Comparison of ENCODE assay signal across 7 mouse cellular contexts in the genomic region with DNA sequence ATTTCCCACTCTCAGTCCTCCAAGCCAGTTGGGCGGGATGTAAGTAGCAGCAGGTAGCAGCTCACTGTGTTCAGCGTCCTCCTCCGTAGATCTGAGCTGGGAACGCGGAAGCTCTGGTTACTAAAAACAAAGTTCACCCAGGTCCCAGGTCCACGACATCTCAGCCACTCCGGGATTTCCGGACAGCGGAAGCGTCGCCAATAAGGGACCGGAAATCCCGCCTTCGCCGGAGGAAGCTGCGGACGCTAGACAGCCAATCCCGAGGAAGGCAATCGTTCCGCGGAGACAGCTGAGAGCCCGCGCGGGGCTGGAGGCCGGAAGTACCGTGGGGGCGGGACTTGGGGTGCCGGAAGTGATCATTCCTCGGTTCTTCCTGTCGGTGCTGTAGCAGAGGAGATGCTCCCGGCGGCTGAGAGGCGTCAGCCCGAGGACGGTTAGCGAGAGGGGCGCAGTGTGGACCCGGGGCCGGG. TPM values are rescaled to one million over a fixed set of nuclear protein-coding genes. Genes with fewer than 3 reads are reported as not detected.
DNase-seq lines count a peak whose midpoint lies in the region; ATAC-seq lines count a peak whose summit lies in the region.

A gene (plus strand): TSS at position 349 of the 470 bp plus-strand sequence.

- peak; percentile 96 for ATAC-seq in embryonic facial prominence, embryonic 12.5 days (ENCODE audit: insufficient number of reproducible peaks, insufficient read depth, low FRiP score, low TSS enrichment)
- ATAC-seq in limb, embryonic 11.5 days (ENCODE audit: insufficient number of reproducible peaks, low FRiP score, low TSS enrichment, low read depth), result peak; percentile 97
- ATAC-seq in midbrain, embryonic 14.5 days (ENCODE audit: low FRiP score, low TSS enrichment), result peak; percentile 99

- H3K27ac ChIP-seq in embryonic facial prominence, embryonic 12.5 days, result peak within 1 kb of the TSS; percentile 80
- peak within 1 kb of the TSS; percentile 56; the same call in 1 of the 2 replicates for H3K27ac ChIP-seq in limb, embryonic 11.5 days (replicated peaks; ENCODE audit: low read depth, low read length)
- H3K27ac ChIP-seq in midbrain, embryonic 14.5 days (replicated peaks; ENCODE audit: low read depth, low read length), result peak within 1 kb of the TSS; percentile 70

- H3K27me3 ChIP-seq in embryonic facial prominence, embryonic 12.5 days, result no peaks in the 10 kb centered on the region
- H3K27me3 ChIP-seq in limb, embryonic 11.5 days (ENCODE audit: control insufficient read depth, insufficient read depth, low read length), result no peaks in the 10 kb centered on the region
- no peaks in the 10 kb centered on the region for H3K27me3 ChIP-seq in midbrain, embryonic 14.5 days (ENCODE audit: control insufficient read depth, insufficient read depth, low read length)

- peaks cover 4% of the 10 kb centered on the region; the same call in 1 of the 2 replicates for H3K36me3 ChIP-seq in embryonic facial prominence, embryonic 12.5 days
- peaks cover 2% of the 10 kb centered on the region; the same call in 1 of the 2 replicates for H3K36me3 ChIP-seq in limb, embryonic 11.5 days (ENCODE audit: control insufficient read depth, insufficient read depth, low read length)
- H3K36me3 ChIP-seq in midbrain, embryonic 14.5 days (ENCODE audit: control insufficient read depth, insufficient read depth, low read length), result peaks cover 14% of the 10 kb centered on the region

- peak within 1 kb of the TSS; percentile 93 for H3K4me2 ChIP-seq in embryonic facial prominence, embryonic 12.5 days (replicated peaks)
- H3K4me2 ChIP-seq in limb, embryonic 11.5 days (ENCODE audit: low read depth, severe bottlenecking), result peak within 1 kb of the TSS; percentile 98
- H3K4me2 ChIP-seq in midbrain, embryonic 14.5 days (ENCODE audit: low read length), result peak within 1 kb of the TSS; percentile 99

- peak; percentile 97 for DNase-seq in adrenal gland, postnatal 25 days
- peak; percentile 100 for DNase-seq in heart, adult 11 months
- peak; percentile 96 for DNase-seq in kidney, adult 18-20 months
- peak; percentile 98 for DNase-seq in limb, embryonic 11.5 days (ENCODE audit: low spot score)
- peak; percentile 99 for DNase-seq in midbrain, embryonic 14.5 days
- DNase-seq in spleen, adult 18-20 months, result peak; percentile 95 to 96

- peaks cover 19% of the 10 kb centered on the region for H3K4me1 ChIP-seq in embryonic facial prominence, embryonic 12.5 days
- peaks cover 6% of the 10 kb centered on the region for H3K4me1 ChIP-seq in limb, embryonic 11.5 days (ENCODE audit: control insufficient read depth, insufficient read depth, low read length)
- H3K4me1 ChIP-seq in midbrain, embryonic 14.5 days (ENCODE audit: control insufficient read depth, insufficient read depth, low read length), result peaks cover 20% of the 10 kb centered on the region

- H3K4me3 ChIP-seq in embryonic facial prominence, embryonic 12.5 days, result peak within 1 kb of the TSS; percentile 95
- H3K4me3 ChIP-seq in limb, embryonic 11.5 days (ENCODE audit: low read depth, low read length), result peak within 1 kb of the TSS; percentile 96
- peak within 1 kb of the TSS; percentile 93 for H3K4me3 ChIP-seq in midbrain, embryonic 14.5 days (replicated peaks; ENCODE audit: low read depth, low read length)

- H3K9me3 ChIP-seq in embryonic facial prominence, embryonic 12.5 days, result no peaks in the 10 kb centered on the region
- no peaks in the 10 kb centered on the region for H3K9me3 ChIP-seq in limb, embryonic 11.5 days (ENCODE audit: control insufficient read depth, low read length)
- no peaks in the 10 kb centered on the region for H3K9me3 ChIP-seq in midbrain, embryonic 14.5 days (ENCODE audit: control insufficient read depth, low read length)

- under 1% methylated on average over 39 of the region's 39 CpGs for WGBS in embryonic facial prominence, embryonic 12.5 days
- WGBS in limb, embryonic 11.5 days, result under 1% methylated on average over 35 of the region's 39 CpGs
- WGBS in midbrain, embryonic 14.5 days, result under 1% methylated on average over 39 of the region's 39 CpGs

- peak within 1 kb of the TSS; percentile 86 for H3K9ac ChIP-seq in embryonic facial prominence, embryonic 12.5 days
- H3K9ac ChIP-seq in limb, embryonic 11.5 days (ENCODE audit: low read length), result peak within 1 kb of the TSS; percentile 78
- H3K9ac ChIP-seq in midbrain, embryonic 14.5 days (replicated peaks; ENCODE audit: low read length), result peak within 1 kb of the TSS; percentile 81

RNA-seq across cellular contexts. Expression of the gene that starts here (rescaled TPM):
- total RNA-seq in adrenal gland, postnatal 25 days (2021), result 11.8 and 13.1 TPM in 2 replicates
- polyA plus RNA-seq in embryonic facial prominence, embryonic 12.5 days (2016; fragmentation: Nextera tagmentation; extraction: Ambion mirVana), result 9.9 and 10.3 TPM in 2 replicates
- 12.4 and 12.6 TPM in 2 replicates for polyA plus RNA-seq in limb, embryonic 11.5 days (2014; fragmentation: Nextera tagmentation; extraction: Ambion mirVana)
- polyA plus RNA-seq in midbrain, embryonic 14.5 days (2014; fragmentation: Nextera tagmentation; extraction: Ambion mirVana), result 5.2 and 6.4 TPM in 2 replicates

Comparison
In these comparisons a context has a peak if more than half of its experiments do, and no peak if none do; other contexts are left out.
1. Peak in every context shown above with its lines: DNase-seq, ATAC-seq, H3K4me3 ChIP-seq and H3K27ac ChIP-seq.